Mouse (Mus musculus) thymus, postnatal 0 days (tissue): ENCODE measurements around the gene Itga9. TPM values are rescaled to one million over a fixed set of nuclear protein-coding genes. Genes with fewer than 3 reads are reported as not detected.
"Not testable (repeated sequence)": the region's sequence is repeated elsewhere in the genome, so short reads cannot be mapped to it uniquely, and the experiment has no call there.

Experiments
- DNase-seq: peaks from one replicate; pipeline ENCODE4 v3.0.0-alpha.2; 2015; ENCODE audit warnings: low spot score
- polyA plus RNA-seq: library from polyadenylated mRNA; unstranded; fragments of >200 nt; fragmentation: Nextera tagmentation; extraction: Ambion mirVana; gene quantifications from 2 replicates; pipeline ENCODE4 v1.2.1, GENCODE M21; 2015

Gene Itga9
- 1.9 and 3.3 TPM in 2 replicates for polyA plus RNA-seq

- DNase-seq, result peak; percentile 68
Measured at GRCm38 (mm10) chr9:118606148-118606816, at the start of gene Itga9. Itga9 (plus strand) TSS chr9:118606690.

DNA sequence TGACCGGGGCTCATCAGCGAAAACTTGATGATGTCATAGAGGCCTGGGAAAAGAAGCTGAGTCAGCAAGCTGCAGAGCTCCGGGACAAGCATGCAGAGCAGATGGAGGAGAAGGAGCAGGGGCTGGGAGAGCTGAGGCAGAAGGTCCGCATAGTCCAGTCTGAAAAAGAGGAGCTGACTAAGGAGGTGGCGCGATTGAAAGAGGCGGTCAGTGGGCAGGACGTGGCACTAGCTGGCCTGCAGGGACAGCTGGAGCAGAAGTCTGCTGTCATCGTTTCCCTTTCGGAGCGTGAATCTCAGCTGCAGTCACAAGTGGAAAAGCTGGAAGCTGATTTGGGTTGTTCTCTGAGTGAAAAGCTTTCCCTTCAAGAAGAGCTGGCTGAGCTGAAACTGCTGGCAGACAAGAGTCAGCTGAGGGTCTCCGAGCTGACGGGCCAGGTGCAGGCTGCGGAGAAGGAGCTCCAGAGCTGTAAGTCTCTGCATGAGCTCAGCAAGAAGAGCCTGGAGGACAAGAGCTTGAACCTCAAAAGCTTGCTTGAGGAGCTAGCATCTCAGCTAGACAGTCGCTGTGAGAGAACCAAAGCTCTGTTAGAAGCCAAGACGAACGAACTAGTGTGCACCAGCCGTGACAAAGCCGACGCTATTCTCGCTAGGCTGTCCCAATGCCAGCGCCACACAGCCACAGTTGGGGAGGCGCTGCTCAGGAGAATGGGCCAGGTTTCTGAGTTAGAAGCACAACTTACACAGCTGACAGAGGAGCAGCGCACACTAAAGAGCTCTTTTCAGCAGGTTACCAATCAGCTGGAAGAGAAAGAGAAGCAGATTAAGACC, 49.3 kb upstream of the Itga9 start:
- no peak for DNase-seq

GRCm38 (mm10) chr9:118563356-118563755, 43.1 kb upstream of the Itga9 start:
- no peak for DNase-seq

DNA sequence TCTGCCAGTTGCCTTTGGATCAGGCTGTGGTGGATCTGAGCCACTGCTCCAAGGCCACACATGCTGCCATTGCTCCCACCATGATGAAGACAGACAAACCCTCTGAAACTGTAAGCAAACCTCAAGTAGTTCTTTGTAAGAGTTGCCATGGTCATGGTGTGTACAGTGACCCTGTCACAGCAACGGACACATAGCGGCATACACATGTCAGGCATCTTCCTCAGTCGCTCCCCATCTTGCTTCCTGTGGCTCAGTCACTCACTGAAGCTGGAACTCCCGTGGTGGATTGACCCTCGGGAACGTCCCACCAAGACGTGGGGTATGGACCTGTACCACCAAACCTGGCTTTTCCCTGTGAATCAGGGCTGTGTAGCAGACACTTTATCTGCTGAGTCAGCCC, 42.6 kb upstream of the Itga9 start:
- DNase-seq, result no peak

GRCm38 (mm10) chr9:118564696-118565095, 41.8 kb upstream of the Itga9 start:
- DNase-seq, result no peak

DNA sequence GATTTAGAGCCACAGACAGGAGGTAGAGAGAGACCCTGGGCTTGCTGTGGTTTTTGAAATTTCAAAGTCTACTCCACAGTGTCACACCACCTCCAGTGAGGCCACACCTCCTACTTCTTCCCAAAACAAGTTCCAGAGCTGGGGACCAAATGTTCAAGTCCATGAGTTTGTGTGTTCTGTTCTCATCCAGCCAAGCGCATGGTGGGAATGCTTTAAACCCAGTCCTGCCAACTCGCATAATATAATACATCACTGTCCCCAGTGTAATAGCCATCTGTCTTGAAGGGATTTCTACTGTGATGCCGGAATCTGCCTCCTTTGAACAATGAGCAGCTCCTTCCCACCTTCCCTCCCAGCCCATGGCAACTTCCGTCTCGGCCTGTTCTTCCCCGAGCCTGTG, 37.2 kb upstream of the Itga9 start:
- DNase-seq, result no peak

GRCm38 (mm10) chr9:118570865-118571264, 35.6 kb upstream of the Itga9 start:
- DNase-seq, result no peak

GRCm38 (mm10) chr9:118571701-118572100, 34.8 kb upstream of the Itga9 start:
- no peak for DNase-seq

DNA sequence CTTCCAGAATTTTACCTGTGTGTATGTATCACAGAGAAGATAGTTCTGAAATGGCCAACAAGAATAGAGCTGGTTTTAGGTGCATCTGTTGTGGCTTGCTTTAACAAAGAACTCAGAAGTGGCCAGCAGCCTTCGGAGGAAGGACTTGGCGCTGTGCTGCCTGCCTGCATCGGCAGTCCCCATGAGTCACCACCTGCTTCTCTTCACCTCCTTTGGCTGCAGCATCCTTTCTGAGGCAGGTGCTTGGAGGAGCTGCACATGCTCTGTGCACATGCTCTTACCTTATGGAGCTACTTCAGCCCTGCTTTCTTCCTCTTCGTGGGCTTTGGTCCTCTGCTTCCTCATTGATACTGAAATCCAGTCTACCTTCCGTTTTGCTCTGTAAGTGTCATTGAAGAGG, 31.6 kb upstream of the Itga9 start:
- DNase-seq, result no peak

DNA sequence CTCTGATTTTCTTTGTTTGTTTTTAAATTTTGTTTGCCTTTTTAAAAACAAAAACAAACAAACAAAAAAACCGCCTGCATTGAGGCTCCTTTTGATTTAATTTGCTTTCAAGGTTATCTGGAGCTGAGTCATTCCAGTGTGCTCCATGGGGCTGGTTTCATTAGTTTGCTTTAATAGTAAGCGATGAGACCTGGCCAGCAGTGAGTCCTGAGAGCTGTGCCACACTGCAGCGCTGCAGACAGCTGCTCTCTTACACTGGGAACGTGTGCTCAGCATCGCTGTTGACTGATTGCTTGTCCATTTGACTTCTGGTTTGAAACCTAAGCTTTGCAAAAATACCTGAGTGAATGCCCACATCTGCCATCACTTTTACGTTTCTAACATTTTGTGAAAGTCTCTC, 26.1 kb upstream of the Itga9 start:
- DNase-seq, result no peak

DNA sequence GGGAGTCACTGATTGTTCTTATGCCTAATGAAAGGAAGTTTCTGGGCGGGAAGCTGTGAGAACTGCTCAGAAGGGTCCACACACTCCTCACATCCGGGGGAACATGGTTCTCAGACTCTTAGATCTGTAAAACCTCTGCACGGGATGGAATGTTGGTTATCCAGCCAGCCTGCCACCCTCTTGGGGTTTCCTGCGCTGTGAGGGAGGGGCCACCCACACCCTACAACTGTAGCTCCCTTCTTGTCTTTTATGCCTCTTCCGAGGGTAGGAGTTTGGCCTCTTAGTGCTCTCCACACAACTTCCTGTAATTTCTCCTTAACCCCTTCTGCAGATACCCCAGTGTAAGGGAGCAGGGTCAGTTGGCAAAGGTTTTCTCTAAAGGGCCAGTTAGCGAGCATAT, 23.7 kb upstream of the Itga9 start:
- DNase-seq, result peak; percentile 63

- DNase-seq, result no peak
Measured at GRCm38 (mm10) chr9:118584838-118585237, 21.7 kb upstream of the Itga9 start.

DNA sequence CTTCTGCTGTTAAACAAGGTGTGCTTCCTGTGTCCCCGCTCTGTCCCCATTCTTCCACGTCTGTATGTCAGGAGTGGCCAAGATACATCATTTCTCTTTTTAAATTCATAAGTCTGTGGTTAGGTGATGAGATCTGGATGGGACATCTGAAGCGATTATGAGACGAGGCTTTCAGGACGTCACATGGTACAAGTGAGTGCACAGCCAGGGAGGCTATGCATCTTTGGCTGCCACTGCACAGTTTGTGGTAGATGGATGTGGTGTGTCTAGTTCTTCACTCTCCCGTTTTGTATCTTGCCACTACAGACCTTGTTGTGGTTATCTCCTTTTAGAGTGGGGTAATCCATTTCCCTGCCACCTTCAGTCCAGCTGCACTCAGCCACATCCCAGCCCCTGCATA, 20.5 kb upstream of the Itga9 start:
- peak; percentile 26 for DNase-seq

- DNase-seq, result no peak
Measured at GRCm38 (mm10) chr9:118587115-118587514, 19.4 kb upstream of the Itga9 start.

GRCm38 (mm10) chr9:118589249-118589648, 17.2 kb upstream of the Itga9 start:
- no peak for DNase-seq

- peak; percentile 31 for DNase-seq
Measured at GRCm38 (mm10) chr9:118590230-118590629, 16.3 kb upstream of the Itga9 start.

- DNase-seq, result no peak
Measured at GRCm38 (mm10) chr9:118591633-118592032, 14.9 kb upstream of the Itga9 start.

GRCm38 (mm10) chr9:118592585-118593249, 13.8 kb upstream of the Itga9 start:
- no peak for DNase-seq

- DNase-seq, result no peak
Measured at GRCm38 (mm10) chr9:118593443-118593842, 13.0 kb upstream of the Itga9 start.

GRCm38 (mm10) chr9:118596767-118597166, 9.7 kb upstream of the Itga9 start:
- DNase-seq, result no peak

GRCm38 (mm10) chr9:118600393-118600792, 6.1 kb upstream of the Itga9 start:
- DNase-seq, result not testable (repeated sequence)

- no peak for DNase-seq
Measured at GRCm38 (mm10) chr9:118602576-118602975, 3.9 kb upstream of the Itga9 start.
